Mouse (Mus musculus) liver, adult 2 months (tissue): ENCODE measurements around the gene Gm20883.
"Not testable (repeated sequence)": the region's sequence is repeated elsewhere in the genome, so short reads cannot be mapped to it uniquely, and the experiment has no call there.

Experiments used
- CTCF ChIP-seq: fragments of 200-500 bp; IDR thresholded peaks from 2 replicates; pipeline ENCODE4 v1.5.1; 2011; ENCODE audit warnings: low read depth, low read length, control low read depth
- POLR2A ChIP-seq: fragments of 200-500 bp; IDR thresholded peaks from 2 replicates; pipeline ENCODE4 v1.6.1; 2011; ENCODE audit warnings: low read length, control low read depth; ENCODE audit not compliant: insufficient read depth; ENCODE audit errors: extremely low read depth

DNA sequence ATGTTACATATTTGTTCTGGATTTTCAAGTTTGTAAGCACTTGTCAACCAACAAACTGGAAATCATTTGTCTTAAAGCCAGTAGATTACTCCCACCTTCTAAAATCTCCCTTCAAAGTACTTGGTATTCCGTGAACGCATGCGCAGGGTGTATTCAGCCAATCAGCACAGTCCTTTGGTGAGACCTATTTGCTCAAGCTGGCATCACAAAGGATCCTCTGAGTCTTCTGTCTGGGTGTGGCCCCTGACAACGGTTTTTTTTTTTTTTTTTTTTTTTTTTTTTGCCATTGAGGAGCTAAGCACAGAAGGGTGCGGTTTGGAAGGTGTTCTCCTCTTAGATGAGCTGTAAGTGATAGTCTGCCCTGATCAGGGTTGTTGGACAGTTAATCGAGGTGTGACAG is at the start of gene Gm20883:
- not testable (repeated sequence) for TF ChIP-seq CTCF, POLR2A
